Mouse (Mus musculus) B cell, adult 67 days (primary cell): ENCODE results near the gene Fbl. TPM values are rescaled to one million over a fixed set of nuclear protein-coding genes. Genes with fewer than 3 reads are reported as not detected.

Experiments used
- total RNA-seq, 2 experiments: library from RNA; stranded (reverse); gene quantifications; 4 replicates each; pipeline ENCODE4 v1.2.4; 2023

Gene Fbl
- total RNA-seq, result 100 to 1,000 TPM; 202 to 203 TPM

DNA sequence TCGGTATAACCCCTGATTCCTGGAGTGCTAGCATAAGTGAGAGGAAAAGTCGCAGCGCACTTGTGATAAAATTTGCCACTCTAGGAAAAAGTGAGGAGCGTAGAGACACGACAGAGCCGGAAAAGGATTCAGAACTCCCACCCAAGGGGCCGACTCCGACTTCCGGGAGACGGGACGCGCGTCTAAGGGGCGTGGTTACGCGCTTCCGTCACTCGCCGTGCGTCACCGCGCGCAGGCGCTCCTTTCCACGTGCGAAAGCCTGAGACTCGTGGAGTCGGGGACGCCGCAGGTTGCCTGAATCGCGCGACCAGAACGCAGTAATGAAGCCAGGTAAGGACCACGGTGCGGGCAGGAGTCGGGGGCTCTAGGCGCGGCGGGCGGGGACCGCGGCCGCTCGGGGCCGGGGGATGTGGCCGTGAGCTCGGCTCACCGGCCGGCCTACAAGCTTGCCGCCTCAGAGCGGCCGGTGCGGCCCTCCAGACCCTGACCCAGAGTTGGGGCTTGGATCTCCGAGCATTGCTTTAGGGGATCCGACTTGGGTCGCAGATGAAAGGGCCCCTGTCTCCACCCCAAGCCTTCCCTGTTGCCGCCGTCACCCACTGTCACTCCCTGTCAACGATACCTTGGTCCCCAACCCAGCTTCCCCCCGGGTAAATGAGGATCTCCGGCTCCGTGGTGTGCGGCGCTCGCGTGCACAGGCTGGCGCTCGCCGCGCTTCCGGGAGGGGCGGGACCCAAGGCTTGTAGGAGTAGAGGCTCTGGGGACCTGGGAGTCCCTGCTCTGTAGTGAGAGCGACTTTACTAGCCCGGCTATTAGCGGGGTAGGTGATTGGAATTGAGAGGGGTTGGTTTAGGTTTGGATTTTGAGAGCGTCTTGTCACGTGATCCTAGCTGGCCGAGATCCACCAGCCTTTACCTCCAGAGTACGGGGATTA lies at the start of gene Fbl:
Gene Fbl, plus strand, starts transcription at position 222 of the 934 bp plus-strand sequence.

GRCm38 (mm10) chr7:28129166-28129565 lies 40.3 kb upstream of the Fbl start, which contains the start of gene 9530053A07Rik:
Gene 9530053A07Rik, plus strand, starts transcription at chr7:28129466.

DNA sequence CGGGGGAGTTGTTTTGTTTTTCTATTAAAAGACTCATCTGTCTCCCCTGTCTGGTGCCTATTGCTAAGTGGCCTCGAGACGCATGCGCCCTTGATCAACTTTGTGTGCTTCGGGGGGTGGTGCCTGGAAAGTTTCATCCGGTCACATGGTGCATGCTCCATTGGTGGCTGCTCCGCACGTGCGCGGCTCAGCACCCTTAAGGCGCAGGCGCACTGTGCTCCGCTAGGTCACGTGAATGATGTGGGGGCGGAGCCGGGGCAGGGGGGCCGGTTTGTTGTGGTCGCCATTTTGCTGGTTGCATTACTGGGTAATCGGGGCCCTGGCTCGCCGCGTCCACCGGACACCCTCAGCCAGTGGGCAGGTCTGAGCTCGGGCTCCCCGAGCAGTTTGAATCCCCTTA lies 9.7 kb downstream of the Fbl start, which contains the start of gene Dyrk1b:
Gene Dyrk1b, plus strand, starts transcription at position 242 of the 400 bp plus-strand sequence.

Other genes with a start within 250 kb of the Fbl start
- 10 to 100 TPM; 13.6 to 16.9 TPM for gene Zfp974, start 240.2 kb upstream of the Fbl start, total RNA-seq
- gene Zfp780b, start 190.5 kb upstream of the Fbl start, total RNA-seq, result 10 to 100 TPM; 15.1 to 16.9 TPM
- 10 to 100 TPM; 11.2 to 13.1 TPM for gene Zfp850, start 155.6 kb upstream of the Fbl start, total RNA-seq
- gene Psmc4, start 119.6 kb upstream of the Fbl start, total RNA-seq, result 100 to 1,000 TPM; 125 to 128 TPM
- gene Fcgbp, start 98.5 kb upstream of the Fbl start, total RNA-seq, result not detected
- not detected for gene 9530053A07Rik, start 40.2 kb upstream of the Fbl start, total RNA-seq
- gene Dyrk1b, start 9.8 kb downstream of the Fbl start, total RNA-seq, result 10 to 100 TPM; 19.6 to 25.0 TPM
- gene Eid2, start 98.2 kb downstream of the Fbl start, total RNA-seq, result 1 to 10 TPM; 2.0 to 2.1 TPM
- 1 to 10 TPM; 5.0 to 5.8 TPM for gene Eid2b, start 108.0 kb downstream of the Fbl start, total RNA-seq
- not detected for gene Selenov, start 121.5 kb downstream of the Fbl start, total RNA-seq
- not detected for gene Dll3, start 132.5 kb downstream of the Fbl start, total RNA-seq
- gene Timm50, start 142.4 kb downstream of the Fbl start, total RNA-seq, result 10 to 100 TPM; 39.8 to 42.4 TPM
- gene Supt5, start 169.0 kb downstream of the Fbl start, total RNA-seq, result 100 to 1,000 TPM; 154 to 178 TPM
- gene Rps16, start 180.9 kb downstream of the Fbl start, total RNA-seq, result 1,000 to 10,000 TPM; 3,040 to 3,128 TPM
- gene Plekhg2, start 202.9 kb downstream of the Fbl start, total RNA-seq, result 100 to 1,000 TPM; 148 to 160 TPM
- gene Zfp36, start 210.5 kb downstream of the Fbl start, total RNA-seq, result 100 to 1,000 TPM; 693 to 924 TPM
- 10 to 100 TPM; 18.5 to 21.6 TPM for gene Med29, start 223.0 kb downstream of the Fbl start, total RNA-seq
- 100 to 1,000 TPM; 138 to 180 TPM for gene Paf1, start 223.2 kb downstream of the Fbl start, total RNA-seq